Mouse (Mus musculus): ENCODE results near the gene Slco3a1.

The Slco3a1 gene

GRCm38 (mm10) chr7:74527689-74528088 is 26.9 kb downstream of the Slco3a1 start:
- no peak for DNase-seq

DNA sequence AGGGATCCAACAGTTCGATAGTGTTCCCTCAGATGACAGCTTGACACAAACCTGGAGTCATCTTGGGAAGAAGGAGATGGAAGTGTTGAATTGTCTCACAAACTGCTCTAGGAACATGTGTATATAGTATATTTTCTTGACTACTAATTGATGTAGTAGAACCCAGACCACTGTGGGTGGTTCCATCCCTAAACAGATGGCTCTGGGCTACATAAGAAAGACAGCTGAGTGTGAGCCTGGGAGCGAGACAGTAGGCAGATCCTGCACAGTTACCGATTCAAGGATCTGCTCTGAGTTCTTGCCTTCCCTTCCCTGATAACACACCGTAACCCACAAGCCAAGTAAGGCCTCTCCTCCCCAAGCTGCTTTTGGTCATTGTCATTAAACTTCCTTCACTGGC is 28.6 kb downstream of the Slco3a1 start:
- peak; percentile 59 for DNase-seq

DNA sequence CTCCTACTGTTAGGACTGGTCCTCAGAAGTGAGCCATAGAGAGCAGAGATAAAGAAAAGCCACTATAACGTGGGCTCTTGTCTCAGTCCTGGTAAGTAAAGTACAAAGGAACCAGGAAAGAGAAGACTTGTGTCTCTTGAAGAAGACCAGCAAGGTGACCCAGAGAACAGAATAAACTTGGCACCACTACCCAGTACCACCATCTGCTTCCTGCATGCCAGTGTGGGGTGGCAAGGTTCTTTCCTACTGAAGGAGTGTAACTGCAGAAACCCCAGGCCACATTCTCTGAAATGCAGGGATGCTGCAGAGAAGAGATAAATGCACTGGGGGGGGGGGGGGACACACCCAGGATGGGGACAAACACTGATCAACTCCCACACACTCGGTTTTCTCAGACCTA is 29.0 kb downstream of the Slco3a1 start:
- DNase-seq: no peak

DNA sequence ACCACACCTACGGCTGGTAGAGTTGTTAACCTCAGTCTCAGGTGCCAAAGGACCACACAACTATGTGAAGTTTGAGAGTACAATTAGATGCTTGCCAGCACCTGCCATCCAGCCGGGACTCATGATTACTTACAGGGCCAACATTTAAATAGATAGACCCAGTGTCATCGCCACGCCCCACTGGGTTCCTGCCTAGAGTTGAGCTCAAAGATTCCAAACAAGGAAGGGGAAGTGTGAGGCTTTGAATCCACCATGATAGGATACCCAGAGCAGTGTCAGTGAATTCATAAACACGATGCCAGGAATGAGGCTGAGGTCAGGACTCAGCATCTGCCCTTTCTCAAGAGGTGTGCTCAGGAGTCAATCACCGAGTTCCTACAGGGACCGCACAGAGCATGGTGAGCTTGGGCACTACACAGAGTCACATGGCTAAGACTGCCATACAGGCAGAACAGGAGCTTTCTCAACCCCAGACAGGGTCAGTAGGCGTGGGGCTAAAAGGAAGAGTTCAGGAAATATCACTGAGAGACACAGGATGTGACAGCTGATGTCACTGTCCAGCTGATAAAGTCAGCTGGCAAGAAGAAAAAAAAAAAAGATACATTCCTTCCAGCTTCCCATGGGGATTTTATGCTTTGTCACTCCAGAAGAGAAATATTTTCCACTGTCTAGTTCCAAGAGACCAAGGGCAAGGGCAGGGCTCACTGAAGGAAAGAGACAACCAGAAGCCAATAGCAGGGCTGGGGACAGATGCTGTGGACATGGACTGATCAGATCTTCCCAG is 30.2 kb downstream of the Slco3a1 start:
- no peak for DNase-seq

DNA sequence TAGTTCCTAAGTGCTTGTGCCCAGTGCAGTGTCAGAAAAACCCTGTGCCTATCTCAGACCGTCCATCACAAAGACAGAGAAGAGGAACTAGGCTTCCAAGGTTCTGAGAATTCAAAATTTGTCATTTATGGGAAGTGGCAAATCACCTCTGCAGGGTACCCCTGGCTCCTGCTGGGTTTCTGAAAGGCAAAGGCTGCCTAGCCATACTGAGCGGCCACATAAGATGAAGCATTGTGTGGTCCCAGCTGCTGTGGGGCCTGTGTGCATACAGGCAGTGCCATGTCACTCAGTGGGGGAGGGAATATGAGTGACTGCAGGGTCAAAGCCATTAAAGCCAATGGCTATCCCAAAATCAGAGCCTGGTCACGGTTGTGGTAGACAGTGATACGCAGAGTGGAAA is 31.5 kb downstream of the Slco3a1 start:
- DNase-seq: no peak

DNA sequence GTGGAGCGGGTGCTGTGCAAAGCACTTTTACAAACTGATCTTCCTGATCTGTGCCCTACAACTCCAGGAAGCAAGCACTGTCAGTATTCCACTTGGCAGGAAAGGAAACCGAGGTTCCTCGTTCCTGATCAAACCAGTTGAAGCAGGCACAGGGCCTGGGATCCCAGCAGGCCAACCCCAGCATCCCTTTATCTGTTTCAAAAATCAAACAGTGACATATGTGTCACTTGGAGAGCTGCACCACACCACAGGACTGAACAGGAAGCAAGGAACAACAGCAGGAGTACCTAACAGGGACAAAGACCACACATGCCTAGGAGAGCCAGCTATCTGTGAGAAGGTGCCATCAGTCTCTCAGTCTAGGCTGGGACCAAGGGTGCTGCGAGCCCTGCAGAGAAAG is 32.3 kb downstream of the Slco3a1 start:
- no peak for DNase-seq

DNA sequence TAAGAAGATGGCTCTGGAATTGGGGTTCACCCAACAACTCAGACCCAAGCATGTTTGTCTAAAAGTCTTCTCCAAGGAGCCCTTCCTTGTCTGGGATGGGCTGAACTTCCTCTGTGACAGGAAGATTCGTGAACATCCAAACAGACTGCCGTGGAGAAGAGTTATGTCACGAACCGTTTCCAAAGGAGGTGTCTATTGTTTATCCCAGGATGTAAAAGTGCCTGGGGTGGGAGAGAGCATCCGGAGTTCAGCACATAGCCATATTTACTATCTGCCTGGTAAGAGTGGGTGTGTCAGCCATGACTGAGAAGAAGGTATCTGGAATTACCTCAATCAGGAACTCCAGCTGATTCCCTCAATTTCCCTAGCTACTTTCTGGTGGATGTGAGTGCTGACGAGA is 35.2 kb downstream of the Slco3a1 start:
- no peak for DNase-seq

GRCm38 (mm10) chr7:74518776-74519175 is 35.8 kb downstream of the Slco3a1 start:
- no peak for DNase-seq

GRCm38 (mm10) chr7:74518255-74518654 is 36.3 kb downstream of the Slco3a1 start:
- no peak for DNase-seq

GRCm38 (mm10) chr7:74510676-74511075 is 43.9 kb downstream of the Slco3a1 start:
- no peak for DNase-seq

- DNase-seq: no peak
Observed at GRCm38 (mm10) chr7:74508205-74508604, 46.4 kb downstream of the Slco3a1 start.

GRCm38 (mm10) chr7:74506856-74507255 is 47.7 kb downstream of the Slco3a1 start:
- DNase-seq: no peak

DNA sequence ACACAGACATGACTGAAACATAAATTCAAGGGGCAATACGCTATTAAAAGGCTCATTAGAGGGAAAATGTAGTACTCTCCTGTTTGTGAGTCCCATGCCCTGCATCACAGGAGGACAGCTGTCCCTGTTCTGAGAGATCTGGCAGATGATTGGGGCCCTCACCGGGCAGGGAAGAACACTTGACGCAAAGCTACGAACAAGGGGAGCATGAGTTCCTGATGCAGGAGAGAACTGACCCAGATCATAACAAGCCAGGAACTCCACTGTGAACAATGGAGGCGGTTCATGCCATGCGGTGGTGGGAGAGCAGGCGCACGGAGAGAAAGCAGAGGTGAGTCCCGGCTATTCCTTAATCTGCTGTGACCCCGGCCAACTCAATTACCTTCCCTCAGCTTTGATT is 48.9 kb downstream of the Slco3a1 start:
- DNase-seq: no peak

DNA sequence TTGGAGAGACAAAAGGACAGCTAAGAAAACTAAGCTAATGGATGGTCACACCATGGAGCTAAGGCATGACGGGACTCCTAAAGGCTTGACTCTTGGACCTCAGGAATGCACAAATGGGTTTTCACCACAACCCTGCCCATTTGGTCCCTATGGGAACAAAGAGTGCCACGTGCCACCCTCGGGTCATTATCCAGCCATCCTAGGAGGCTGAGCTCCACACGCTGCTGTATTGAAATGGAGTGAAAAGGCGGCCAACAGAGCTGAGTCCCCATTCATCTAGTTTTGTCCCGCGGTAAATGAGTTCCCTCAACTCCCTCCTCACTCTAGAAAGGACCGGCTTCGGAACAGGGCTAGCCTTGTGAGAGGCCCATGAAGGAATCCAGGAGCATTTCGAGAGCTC is 53.4 kb downstream of the Slco3a1 start:
- no peak for DNase-seq

GRCm38 (mm10) chr7:74499470-74499869 is 55.1 kb downstream of the Slco3a1 start:
- no peak for DNase-seq

GRCm38 (mm10) chr7:74498266-74498980 is 56.2 kb downstream of the Slco3a1 start:
- DNase-seq: no peak

- DNase-seq: no peak
Observed at GRCm38 (mm10) chr7:74497203-74497602, 57.4 kb downstream of the Slco3a1 start.

DNA sequence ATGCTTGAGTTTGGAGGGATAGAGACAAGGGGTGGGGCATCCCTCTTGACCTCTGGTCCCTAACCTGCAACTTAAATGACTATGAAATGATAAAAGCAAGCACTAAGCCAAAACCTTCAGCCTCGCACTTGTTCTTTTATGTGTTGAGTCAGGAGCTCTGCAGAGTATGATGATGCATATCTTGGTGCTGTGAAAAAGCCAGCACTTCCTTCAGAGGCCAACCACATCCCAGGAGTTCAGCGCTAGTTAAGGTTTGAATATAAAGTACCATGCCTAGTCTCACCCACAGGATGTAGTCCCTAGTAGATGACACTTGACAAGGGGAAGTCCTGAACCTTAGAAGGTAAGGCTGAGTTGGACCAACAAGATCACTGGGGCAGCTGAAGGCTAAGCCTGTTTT is 59.1 kb downstream of the Slco3a1 start:
- DNase-seq: no peak

DNA sequence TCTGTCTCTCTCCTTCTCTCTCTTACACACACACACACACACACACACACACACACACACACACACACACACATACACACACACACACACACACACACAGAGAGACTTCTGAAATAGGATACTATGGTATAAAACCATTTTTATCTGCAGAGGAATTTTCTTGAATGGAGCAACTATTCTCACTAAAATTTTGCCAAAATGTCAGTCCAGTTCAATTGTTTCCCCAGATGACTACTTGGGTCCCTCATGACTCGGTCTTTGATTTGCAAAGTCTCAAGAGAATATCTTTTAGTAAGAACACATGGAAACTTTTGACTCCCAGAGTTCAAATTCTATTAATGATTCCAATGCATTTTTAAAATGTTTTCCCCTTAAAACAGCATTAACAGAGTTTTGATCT is 60.8 kb downstream of the Slco3a1 start:
- DNase-seq: no peak

GRCm38 (mm10) chr7:74491683-74492355 is 62.8 kb downstream of the Slco3a1 start:
- no peak for DNase-seq

- no peak for DNase-seq
Observed at GRCm38 (mm10) chr7:74488141-74488540, 66.4 kb downstream of the Slco3a1 start.

DNA sequence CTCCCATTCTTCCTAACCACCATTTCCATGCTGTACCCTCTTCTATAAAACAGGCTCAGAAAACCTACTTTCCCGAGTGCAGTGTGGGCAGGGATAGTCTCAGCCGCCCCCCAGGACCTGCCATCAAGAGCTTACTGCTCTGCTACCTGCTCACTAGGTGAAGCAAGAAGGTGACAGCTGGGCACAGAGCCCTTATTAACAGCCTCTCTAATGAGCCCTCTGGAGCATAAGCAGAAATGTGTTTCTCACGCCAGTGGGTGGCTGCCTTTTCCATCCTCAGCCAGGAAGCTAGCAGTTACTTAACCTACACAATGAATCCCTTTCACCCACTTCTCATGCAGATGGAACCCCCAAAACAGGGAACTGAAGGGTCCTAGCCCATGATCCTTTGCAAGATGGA is 66.9 kb downstream of the Slco3a1 start:
- DNase-seq: no peak

DNA sequence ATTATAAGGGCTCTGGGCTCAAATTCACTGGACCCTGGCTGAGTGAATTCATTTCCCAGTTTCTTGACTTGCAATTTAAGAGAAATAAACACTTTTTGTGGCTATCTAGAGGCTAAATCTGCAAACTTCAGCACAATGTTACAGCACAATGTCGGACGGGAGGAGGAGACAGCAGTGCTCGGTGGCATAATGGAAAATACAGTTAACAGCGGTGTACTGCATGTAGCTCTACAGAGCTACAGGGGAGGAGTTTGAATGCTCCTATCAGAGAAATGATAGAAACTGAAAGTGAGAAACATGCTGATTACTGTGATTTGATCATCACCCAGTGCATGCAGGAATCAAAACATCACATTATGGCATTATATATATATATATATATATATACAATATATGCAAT is 68.5 kb downstream of the Slco3a1 start:
- DNase-seq: no peak

- no peak for DNase-seq
Observed at GRCm38 (mm10) chr7:74485669-74486068, 68.9 kb downstream of the Slco3a1 start.
